Mouse (Mus musculus): ENCODE results near the gene Vtn.
"Not testable (repeated sequence)": the region's sequence is repeated elsewhere in the genome, so short reads cannot be mapped to it uniquely, and the experiment has no call there.

The Vtn gene

DNA sequence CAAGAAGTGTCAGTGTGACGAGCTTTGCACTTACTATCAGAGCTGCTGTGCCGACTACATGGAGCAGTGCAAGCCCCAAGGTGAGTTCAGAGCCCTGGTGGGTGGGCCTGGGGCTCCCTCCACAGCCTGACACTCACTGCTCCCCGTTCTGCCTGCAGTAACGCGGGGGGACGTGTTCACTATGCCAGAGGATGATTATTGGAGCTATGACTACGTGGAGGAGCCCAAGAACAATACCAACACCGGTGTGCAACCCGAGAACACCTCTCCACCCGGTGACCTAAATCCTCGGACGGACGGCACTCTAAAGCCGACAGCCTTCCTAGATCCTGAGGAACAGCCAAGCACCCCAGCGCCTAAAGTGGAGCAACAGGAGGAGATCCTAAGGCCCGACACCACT is 652 bp downstream of the Vtn start:
- no peak for DNase-seq

DNA sequence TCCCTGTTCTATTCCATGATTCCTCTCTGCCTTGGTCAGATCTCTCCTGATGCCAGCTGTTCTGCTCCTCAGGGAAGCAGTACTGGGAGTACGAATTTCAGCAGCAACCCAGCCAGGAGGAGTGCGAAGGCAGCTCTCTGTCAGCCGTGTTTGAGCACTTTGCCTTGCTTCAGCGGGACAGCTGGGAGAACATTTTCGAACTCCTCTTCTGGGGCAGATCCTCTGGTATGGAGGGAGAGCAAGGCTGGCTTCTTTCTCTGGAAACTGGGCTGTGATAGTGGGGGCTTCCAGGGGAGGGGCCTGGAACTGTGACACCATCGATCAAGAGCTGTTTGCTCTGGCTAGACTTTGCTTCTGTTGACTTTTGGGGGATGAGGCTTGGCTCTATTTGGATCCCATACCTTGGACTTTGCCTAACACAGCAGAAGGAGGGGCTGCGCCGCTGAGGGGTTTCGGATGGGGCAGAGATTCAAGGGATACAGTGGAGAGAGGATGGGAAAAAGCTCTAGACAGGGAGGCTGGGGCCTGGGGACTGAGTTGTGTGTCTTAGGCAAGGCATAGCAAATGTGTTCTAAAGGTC is 1.8 kb downstream of the Vtn start:
- DNase-seq: no peak

- no peak for DNase-seq
Observed at GRCm38 (mm10) chr11:78501529-78501928, 2.6 kb downstream of the Vtn start.

DNA sequence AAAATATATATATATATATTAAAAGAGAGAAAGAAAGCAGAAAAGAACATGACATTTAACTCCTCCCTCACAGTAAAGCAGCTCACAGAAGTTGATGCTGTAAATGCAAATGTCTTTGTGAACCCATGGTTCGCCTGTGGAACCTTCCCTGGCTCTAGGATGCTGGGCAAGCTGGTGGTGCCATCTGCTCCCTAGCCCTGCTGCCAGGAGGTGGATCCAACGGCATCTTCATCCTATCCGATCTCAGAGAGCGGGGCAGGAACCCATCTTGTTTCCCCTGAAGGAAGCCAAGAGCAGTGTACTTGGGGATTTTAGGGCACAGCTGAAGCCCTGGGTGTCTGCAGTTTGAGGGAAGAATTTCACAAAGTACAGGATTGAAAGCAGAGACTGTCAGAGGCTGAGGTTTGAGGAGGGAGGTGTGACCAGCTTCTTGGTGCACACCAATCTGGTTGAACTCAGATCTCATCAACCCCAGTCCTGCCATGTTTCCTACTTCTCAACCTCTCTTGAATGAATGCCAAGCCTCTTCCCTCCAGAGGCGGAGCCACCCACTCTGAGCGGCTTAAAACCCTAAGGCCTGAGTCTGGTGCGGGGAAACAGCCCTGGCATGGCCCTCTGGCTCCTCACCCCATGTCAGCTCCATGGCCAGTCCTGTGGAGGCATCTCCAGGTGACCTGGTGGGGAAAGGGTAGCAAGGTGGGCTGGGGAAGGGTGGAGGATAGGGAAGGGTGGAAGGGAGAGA is 4.2 kb downstream of the Vtn start, which contains the start of gene Sebox:
Sebox (plus strand) TSS at position 539 of the 742 bp plus-strand sequence.
- no peak for DNase-seq

DNA sequence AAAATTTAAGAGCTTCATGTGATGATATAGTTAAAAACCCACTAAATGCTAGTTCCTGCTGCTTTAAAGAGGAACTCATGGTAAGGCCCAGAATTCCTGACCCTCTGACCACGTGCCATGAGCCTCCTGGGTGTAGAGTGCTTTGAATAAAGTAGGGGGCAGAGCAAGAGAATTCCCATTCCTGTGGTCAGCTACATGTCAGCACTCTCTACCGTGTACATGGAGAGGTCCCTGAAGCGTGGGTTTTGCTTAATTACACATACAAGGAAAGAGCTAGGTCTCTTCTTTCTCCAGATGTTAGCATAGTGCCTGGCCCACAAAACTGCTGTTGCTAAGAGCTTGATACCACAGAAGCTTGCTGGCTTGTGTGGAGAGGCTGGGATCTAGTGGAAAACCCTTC is 6.5 kb downstream of the Vtn start:
- DNase-seq: no peak

DNA sequence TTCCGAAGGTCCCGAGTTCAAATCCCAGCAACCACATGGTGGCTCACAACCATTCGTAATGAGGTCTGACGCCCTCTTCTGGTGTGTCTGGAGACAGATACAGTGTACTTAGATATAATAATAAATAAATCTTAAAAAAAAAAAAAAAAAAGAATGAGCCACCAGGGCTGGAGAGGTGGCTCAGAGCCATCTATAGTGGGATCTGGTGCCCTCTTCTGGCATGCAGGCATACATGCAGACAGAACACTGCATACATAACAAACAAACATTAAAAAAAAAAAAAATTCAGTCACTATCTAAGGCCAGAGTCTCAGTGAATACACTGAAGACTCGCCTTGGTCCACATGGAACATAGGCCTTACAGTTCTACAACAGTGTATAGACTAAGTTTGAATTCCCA is 10.3 kb downstream of the Vtn start:
- DNase-seq: no peak

DNA sequence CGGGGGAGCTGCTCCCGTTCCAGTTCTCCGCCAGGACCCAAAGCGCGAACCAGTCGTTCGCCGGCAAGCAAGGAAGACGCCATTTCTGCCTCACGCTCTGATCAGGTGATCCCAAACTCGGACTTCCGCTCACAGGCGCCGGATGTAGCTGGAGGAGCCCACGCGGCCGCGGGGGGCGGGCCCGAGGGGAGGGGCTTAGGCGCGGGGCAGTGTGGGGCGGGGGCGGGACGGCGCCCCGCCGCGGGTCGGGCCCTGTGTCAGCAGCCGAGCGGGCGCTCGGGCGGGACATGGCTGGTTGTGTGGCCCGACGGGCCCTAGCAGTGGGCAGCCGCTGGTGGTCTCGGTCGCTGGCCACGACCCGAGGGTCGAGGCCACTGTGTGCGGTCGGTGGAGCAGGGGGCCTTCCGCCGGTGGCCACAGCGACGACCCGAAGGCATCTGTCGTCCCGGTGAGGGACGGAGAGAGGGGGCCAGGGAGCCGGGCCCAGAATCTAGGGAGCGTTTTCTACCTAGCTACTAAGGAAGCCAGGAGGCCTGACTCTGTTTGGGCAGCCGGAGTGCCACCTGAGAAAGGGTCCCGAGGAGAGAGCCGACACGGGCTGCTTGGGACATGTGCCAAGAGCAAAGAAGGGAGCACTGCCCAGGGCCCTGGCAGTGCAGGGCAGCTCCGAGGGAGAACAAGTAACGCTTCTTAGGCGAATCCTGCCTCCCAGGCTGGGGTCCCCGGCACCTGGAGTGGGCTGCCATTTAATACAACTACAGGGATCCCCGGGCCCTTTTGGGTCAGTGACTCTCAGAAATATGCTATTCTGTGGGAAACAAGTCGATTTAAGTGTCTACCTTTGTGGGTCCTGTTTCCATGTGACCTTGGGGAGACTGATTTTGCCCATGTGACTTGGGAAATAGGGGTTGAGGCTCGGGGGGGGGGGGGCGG is 13.4 kb downstream of the Vtn start, which contains the start of the genes Tmem199 and Poldip2:
Tmem199 (minus strand) TSS at position 148 of the 933 bp plus-strand sequence.
Poldip2 (plus strand) TSS at position 169 of the 933 bp plus-strand sequence.
- DNase-seq: peak; percentile 81 to 84

DNA sequence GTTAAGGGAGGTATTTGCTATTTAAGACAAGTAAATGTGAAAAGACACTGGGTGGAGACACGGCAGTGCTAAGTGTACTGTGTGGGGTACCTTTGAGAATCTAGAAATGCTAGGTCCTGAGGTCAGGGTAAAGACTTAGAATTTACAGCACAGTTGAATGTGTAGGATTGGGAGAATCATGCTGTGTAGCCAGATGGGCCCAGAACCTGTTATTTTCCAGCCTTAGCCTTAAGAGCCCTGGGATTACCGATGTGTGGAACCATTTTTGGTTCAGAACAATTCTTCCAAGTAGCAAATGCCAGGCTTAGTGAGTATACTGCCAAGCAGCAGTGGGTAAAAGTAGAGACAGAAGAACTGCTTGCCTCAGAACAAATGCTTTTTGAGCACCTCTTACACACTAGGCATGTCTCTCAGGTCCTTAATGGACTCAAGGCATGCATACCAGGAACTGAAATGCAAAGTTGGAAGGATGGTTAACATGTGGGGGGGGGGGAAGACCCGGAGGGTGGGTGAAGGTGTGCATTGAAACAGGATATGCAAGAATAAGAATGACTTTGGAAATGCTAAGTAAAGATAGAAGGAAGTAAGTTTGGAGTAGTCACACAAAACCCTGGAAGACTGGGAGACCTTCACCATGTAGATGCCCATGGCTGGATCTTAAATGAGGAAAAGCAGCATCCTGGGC is 14.4 kb downstream of the Vtn start:
- no peak for DNase-seq

DNA sequence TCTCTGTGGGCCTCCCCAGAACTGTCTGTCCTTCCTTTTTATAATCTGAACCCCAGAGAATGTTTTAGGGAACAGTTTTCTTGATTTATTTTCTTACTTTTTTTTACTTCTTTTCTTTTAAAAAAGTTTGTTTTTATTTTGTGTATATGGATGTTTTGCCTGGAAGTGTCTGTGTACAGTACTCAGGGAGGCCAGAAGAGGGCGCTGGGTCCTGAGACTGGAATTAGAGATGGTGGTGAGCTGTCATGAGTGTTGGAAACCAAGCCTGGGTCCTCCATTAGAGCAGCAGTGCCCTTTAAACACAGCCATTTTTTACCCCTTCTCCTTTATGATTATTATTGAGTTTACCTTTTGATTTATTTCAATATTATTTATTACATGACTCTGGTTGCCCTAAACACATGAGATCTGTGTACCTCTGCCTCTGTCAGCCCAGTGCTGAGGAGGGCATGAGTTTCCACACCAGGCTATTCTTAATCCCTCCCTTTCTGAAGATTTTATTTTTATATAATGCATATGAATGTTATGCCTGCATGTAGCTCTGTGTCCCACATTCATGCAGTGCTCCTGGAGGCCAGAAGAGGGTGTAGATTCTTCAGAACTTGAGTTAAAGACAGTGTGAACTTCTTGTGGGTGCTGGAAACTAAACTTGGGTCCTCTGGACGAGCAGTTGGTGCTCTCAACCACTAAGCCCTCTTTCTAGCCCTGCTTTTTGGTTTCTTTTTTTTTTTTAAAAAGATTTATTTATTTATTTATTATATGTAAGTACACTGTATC is 16.8 kb downstream of the Vtn start:
- no peak for DNase-seq

- no peak for DNase-seq
Observed at GRCm38 (mm10) chr11:78518931-78519330, 20.0 kb downstream of the Vtn start.

DNA sequence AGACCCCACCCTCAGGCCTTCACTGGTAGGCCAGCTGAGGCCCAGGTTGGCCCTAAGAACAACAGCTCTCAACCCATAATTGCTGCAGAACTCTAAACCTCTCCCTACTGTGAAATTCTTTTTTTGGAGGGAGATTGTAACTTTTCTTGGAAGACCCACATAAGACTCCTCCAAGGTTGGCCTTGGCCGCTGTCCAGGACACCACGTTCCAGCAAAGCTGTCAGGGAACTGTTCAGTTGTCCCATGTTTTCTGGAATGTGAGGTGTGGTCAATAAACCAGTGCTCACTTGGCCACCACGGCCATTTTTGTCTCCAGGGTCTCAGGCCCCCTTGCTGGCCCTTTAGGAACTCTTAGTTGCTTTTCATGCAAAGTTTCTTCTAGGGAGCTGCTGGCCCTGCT is 23.0 kb downstream of the Vtn start:
- DNase-seq: no peak

GRCm38 (mm10) chr11:78522481-78522997 is 23.6 kb downstream of the Vtn start:
- DNase-seq: no peak

DNA sequence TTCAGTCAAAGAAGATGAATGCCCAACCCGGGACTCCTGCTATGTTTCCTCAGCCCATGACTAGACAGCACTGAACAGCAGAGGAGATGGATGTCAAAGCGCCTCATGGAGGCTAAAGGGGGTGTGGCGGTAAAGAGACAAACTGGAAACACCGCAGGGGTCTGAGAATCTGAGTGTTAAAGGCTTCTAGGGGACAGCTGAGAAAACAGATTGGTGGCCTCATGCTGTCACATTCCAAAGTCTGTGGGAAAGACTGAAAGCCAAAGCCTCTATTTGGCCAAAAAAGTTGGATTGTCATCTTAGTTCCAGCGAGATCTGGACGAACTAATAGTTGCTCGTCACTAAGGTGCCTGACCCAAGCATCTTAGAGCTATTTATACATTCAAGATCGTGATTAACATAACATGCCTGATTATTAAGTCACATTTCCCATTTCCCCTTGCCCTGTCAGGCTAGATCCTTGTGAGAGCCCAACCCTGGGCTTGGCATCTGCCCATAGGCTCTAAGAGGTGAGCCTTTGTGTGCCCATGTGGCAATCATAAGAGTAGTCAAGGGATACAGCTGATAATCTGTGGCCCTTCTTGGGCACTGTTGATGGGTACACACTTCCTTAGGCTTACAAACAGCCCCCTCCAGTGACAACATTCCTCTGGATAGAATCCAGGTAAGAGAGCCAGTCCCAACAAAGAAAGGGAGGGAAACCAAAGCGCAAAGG is 24.5 kb downstream of the Vtn start:
- no peak for DNase-seq

DNA sequence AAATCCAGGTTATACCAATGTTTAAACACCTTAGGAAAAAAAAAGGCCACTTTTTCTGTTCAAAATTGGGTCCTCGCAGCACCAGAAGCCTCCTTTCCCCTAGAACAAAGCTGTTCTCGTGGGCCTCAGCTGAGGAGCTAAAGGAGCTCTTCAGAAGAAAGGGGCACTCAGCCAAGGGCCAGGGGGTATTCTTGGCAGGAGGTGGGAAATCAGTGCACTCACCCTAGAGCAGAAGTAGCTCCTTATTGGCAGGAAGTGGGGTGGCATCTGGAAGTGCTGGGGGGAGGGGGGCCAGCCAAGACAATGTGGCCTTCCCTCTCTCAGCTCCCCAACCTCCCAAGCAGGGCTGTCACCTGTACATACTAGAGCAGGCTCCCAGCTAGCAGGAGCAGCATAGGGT is 25.9 kb downstream of the Vtn start:
- DNase-seq: no peak

- no peak for DNase-seq
Observed at GRCm38 (mm10) chr11:78528714-78529113, 29.8 kb downstream of the Vtn start.

DNA sequence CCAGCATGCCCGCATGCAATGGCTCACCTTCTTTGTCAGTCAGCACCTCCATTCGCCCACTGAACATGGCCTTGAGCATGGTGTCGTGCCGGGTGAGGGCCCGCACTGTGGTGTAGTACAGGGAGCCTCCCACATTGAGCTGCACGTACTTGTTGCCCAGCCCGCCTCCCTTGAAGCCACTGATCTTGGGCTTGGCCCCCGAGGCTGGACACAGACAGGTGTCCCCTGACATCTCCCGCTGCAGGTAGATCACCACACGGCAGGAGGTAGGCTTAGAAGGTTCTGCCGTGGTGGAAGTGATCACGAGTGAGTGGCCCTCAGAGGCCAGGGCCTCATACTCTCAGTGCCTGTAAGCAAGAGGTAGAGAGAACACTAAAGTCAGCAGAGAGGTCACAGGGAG is 31.1 kb downstream of the Vtn start:
- no peak for DNase-seq

DNA sequence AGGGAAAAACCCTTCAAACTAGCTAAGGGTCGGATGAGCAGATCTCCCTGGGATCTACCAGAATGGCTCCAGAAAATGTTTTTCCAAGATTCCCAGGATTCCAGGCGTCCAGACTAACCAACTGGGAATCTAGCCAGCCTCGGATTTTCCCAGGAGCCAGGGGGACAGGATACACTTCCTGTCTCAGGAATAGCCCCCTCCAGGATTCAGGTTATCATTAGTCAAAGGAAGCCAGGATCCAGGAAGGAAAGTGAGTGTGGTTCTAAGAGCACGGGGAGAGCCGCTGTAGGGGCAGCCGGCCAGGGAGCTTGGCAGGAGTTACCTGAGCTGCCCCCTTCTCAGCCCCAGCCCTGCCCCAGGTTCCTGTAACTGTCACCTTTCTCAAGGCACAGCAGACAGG is 32.2 kb downstream of the Vtn start:
- DNase-seq: no peak

DNA sequence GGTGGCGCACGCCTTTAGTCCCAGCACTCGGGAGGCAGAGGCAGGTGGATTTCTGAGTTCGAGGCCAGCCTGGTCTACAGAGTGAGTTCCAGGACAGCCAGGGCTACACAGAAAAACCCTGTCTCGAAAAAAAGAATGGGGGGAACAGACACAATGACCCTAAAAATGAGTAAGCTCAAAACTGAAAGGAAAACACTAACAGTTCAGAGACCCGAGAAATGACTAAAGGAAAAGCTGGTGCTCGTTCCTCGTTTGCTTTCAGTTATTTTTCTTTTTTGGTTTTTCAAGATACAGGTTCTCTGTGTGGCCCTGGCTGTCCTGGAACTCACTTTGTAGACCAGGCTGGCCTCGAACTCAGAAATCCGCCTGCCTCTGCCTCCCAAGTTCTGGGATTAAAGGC is 32.6 kb downstream of the Vtn start:
- not testable (repeated sequence) for DNase-seq

- DNase-seq: no peak
Observed at GRCm38 (mm10) chr11:78534516-78534915, 35.6 kb downstream of the Vtn start.

GRCm38 (mm10) chr11:78535376-78536079 is 36.6 kb downstream of the Vtn start:
- no peak for DNase-seq

Data from thymus, adult 18-20 months (tissue).